Mouse (Mus musculus): ENCODE results near the gene Fbln5. TPM values are rescaled to one million over a fixed set of nuclear protein-coding genes. Genes with fewer than 3 reads are reported as not detected.

Gene Fbln5
- polyA plus RNA-seq, 1 experiment = not detected

GRCm38 (mm10) chr12:101759440-101760045 is 59.3 kb downstream of the Fbln5 start:
- TF ChIP-seq GATA1 (IDR thresholded peaks at IDR 0.05; ENCODE audit: low read length) (no peak), TAL1 (IDR thresholded peaks at IDR 0.05; ENCODE audit: low read length) (no peak)

GRCm38 (mm10) chr12:101758698-101759097 is 60.2 kb downstream of the Fbln5 start:
- Histone ChIP-seq H3K36me3 (ENCODE audit: control insufficient read depth) (no peaks in the 10 kb centered on the region), H3K4me1 (ENCODE audit: control insufficient read depth) (no peaks in the 10 kb centered on the region), H3K27me3 (ENCODE audit: control insufficient read depth) (no peaks in the 10 kb centered on the region), H3K9me3 (ENCODE audit: control insufficient read depth, low read length) (0 out of 2 replicates have a peak, but pooled peaks cover 2% of the 10 kb centered on the region), H3K4me3 (replicated peaks) (no peak overlapping the region)
- TF ChIP-seq TAL1 (IDR thresholded peaks at IDR 0.05; ENCODE audit: low read length) (no peak), GATA1 (IDR thresholded peaks at IDR 0.05; ENCODE audit: low read length) (no peak)

More at GRCm38 (mm10) chr12:101759440-101760045, 59.3 kb downstream of the Fbln5 start:
- no peaks in the 10 kb centered on the region for H3K36me3 ChIP-seq (ENCODE audit: control insufficient read depth)
- no peak overlapping the region for H3K4me3 ChIP-seq (replicated peaks)
- no peaks in the 10 kb centered on the region for H3K4me1 ChIP-seq (ENCODE audit: control insufficient read depth)
- H3K27me3 ChIP-seq (ENCODE audit: control insufficient read depth) = no peaks in the 10 kb centered on the region
- 0 out of 2 replicates have a peak, but pooled peaks cover 2% of the 10 kb centered on the region for H3K9me3 ChIP-seq (ENCODE audit: control insufficient read depth, low read length)

- no peaks in the 10 kb centered on the region for H3K9me3 ChIP-seq (ENCODE audit: control insufficient read depth, low read length)
- H3K36me3 ChIP-seq (ENCODE audit: control insufficient read depth) = no peaks in the 10 kb centered on the region
- no peaks in the 10 kb centered on the region for H3K4me1 ChIP-seq (ENCODE audit: control insufficient read depth)
- H3K4me3 ChIP-seq (replicated peaks) = no peak overlapping the region
- no peaks in the 10 kb centered on the region for H3K27me3 ChIP-seq (ENCODE audit: control insufficient read depth)
- TF ChIP-seq GATA1 (IDR thresholded peaks at IDR 0.05; ENCODE audit: low read length) (no peak), TAL1 (IDR thresholded peaks at IDR 0.05; ENCODE audit: low read length) (no peak)
Measured at GRCm38 (mm10) chr12:101742375-101742774, 76.5 kb downstream of the Fbln5 start.

- Histone ChIP-seq H3K4me3 (replicated peaks) (no peak overlapping the region), H3K9me3 (ENCODE audit: control insufficient read depth, low read length) (peaks cover 10% of the 10 kb centered on the region), H3K36me3 (ENCODE audit: control insufficient read depth) (no peaks in the 10 kb centered on the region), H3K4me1 (ENCODE audit: control insufficient read depth) (no peaks in the 10 kb centered on the region), H3K27me3 (ENCODE audit: control insufficient read depth) (no peaks in the 10 kb centered on the region)
- TF ChIP-seq TAL1 (IDR thresholded peaks at IDR 0.05; ENCODE audit: low read length) (no peak), GATA1 (IDR thresholded peaks at IDR 0.05; ENCODE audit: low read length) (no peak)
Measured at GRCm38 (mm10) chr12:101740486-101740885, 78.4 kb downstream of the Fbln5 start.

- no peaks in the 10 kb centered on the region for H3K36me3 ChIP-seq (ENCODE audit: control insufficient read depth)
- no peaks in the 10 kb centered on the region for H3K27me3 ChIP-seq (ENCODE audit: control insufficient read depth)
- H3K9me3 ChIP-seq (ENCODE audit: control insufficient read depth, low read length) = peaks cover 10% of the 10 kb centered on the region
- no peaks in the 10 kb centered on the region for H3K4me1 ChIP-seq (ENCODE audit: control insufficient read depth)
- H3K4me3 ChIP-seq (replicated peaks) = no peak overlapping the region
- TF ChIP-seq GATA1 (IDR thresholded peaks at IDR 0.05; ENCODE audit: low read length) (no peak), TAL1 (IDR thresholded peaks at IDR 0.05; ENCODE audit: low read length) (no peak)
Measured at GRCm38 (mm10) chr12:101740045-101740444, 78.8 kb downstream of the Fbln5 start.

- peaks cover 2% of the 10 kb centered on the region; the same call in 1 of the 2 replicates for H3K9me3 ChIP-seq (ENCODE audit: control insufficient read depth, low read length)
- TF ChIP-seq TAL1 (IDR thresholded peaks at IDR 0.05; ENCODE audit: low read length) (no peak), GATA1 (IDR thresholded peaks at IDR 0.05; ENCODE audit: low read length) (no peak)
- H3K4me3 ChIP-seq (replicated peaks) = peak overlapping the region; percentile 52
- peaks cover 7% of the 10 kb centered on the region for H3K4me1 ChIP-seq (ENCODE audit: control insufficient read depth)
- no peaks in the 10 kb centered on the region for H3K36me3 ChIP-seq (ENCODE audit: control insufficient read depth)
- peaks cover 36% of the 10 kb centered on the region for H3K27me3 ChIP-seq (ENCODE audit: control insufficient read depth)
Measured at GRCm38 (mm10) chr12:101718755-101719150, 100.1 kb downstream of the Fbln5 start.

GRCm38 (mm10) chr12:101718054-101718754 is 100.7 kb downstream of the Fbln5 start, which contains the start of gene Tc2n:
TSS of gene Tc2n (minus strand) at chr12:101718523.
- Histone ChIP-seq H3K9me3 (ENCODE audit: control insufficient read depth, low read length) (peaks cover 2% of the 10 kb centered on the region; the same call in 1 of the 2 replicates), H3K4me1 (ENCODE audit: control insufficient read depth) (peaks cover 7% of the 10 kb centered on the region), H3K27me3 (ENCODE audit: control insufficient read depth) (peaks cover 36% of the 10 kb centered on the region), H3K36me3 (ENCODE audit: control insufficient read depth) (no peaks in the 10 kb centered on the region), H3K4me3 (replicated peaks) (peak within 1 kb of the TSS; percentile 52)
- TF ChIP-seq TAL1 (IDR thresholded peaks at IDR 0.05; ENCODE audit: low read length) (no peak), GATA1 (IDR thresholded peaks at IDR 0.05; ENCODE audit: low read length) (no peak)

GRCm38 (mm10) chr12:101699176-101699575 is 119.7 kb downstream of the Fbln5 start:
- no peak overlapping the region for H3K4me3 ChIP-seq (replicated peaks)
- H3K27me3 ChIP-seq (ENCODE audit: control insufficient read depth) = no peaks in the 10 kb centered on the region
- H3K4me1 ChIP-seq (ENCODE audit: control insufficient read depth) = no peaks in the 10 kb centered on the region
- no peaks in the 10 kb centered on the region for H3K9me3 ChIP-seq (ENCODE audit: control insufficient read depth, low read length)
- no peak for TF ChIP-seq TAL1 (IDR thresholded peaks at IDR 0.05; ENCODE audit: low read length)
- TF ChIP-seq GATA1 (IDR thresholded peaks at IDR 0.05; ENCODE audit: low read length) = no peak
- H3K36me3 ChIP-seq (ENCODE audit: control insufficient read depth) = no peaks in the 10 kb centered on the region

Other genes starting within 250 kb of the Fbln5 start
- not detected in 2 replicates for gene Tc2n, start 100.5 kb downstream of the Fbln5 start, polyA plus RNA-seq (2012)
- 0.03 and 0.06 TPM in 2 replicates for gene Trip11, start 94.2 kb upstream of the Fbln5 start, polyA plus RNA-seq (2012)
- gene Atxn3, start 139.2 kb upstream of the Fbln5 start, polyA plus RNA-seq (2012) = 0.05 and 0.06 TPM in 2 replicates
- gene Cpsf2, start 156.9 kb upstream of the Fbln5 start, polyA plus RNA-seq (2012) = 0.39 and 0.41 TPM in 2 replicates

Data from erythroblast, embryonic 14.5 days (primary cell).